ENCODE assay signal across 14 mouse cellular contexts in genomic region chr16:78346662-78347327, GRCm38 (mm10). TPM values are rescaled to one million over a fixed set of nuclear protein-coding genes. Genes with fewer than 3 reads are reported as not detected.
DNase-seq lines count a peak whose midpoint lies in the region; ATAC-seq and TF ChIP-seq lines count a peak whose summit lies in the region.
"Had no signal": no experiment of that assay in that cellular context is flagged by ENCODE, and none has a peak within 500 bp of the region (broad histone marks: within the 10 kb centered on the region; RNA-seq: fewer than 3 reads in every experiment).

No protein-coding gene starts in this region.

- no peak overlapping the region for H3K9ac ChIP-seq in heart, embryonic 11.5 days (ENCODE audit: low read depth, low read length)
- no peak overlapping the region for H3K9ac ChIP-seq in kidney, postnatal 0 days (ENCODE audit: low read depth, low read length)
- H3K9ac ChIP-seq: liver, embryonic 13.5 days had no signal

- H3K4me1 ChIP-seq in heart, embryonic 11.5 days (ENCODE audit: control insufficient read depth, insufficient read depth, low read length): 0 out of 2 replicates have a peak, but pooled peaks cover 5% of the 10 kb centered on the region
- no peaks in the 10 kb centered on the region for H3K4me1 ChIP-seq in kidney, postnatal 0 days (replicated peaks; ENCODE audit: insufficient read depth, low read length)
- H3K4me1 ChIP-seq: liver, embryonic 13.5 days had no signal

- no peak for ATAC-seq in heart, embryonic 11.5 days (replicated peaks; ENCODE audit: insufficient number of reproducible peaks, low FRiP score, low TSS enrichment)
- ATAC-seq in kidney, postnatal 0 days (replicated peaks; ENCODE audit: low FRiP score, low read depth): peak; percentile 75
- ATAC-seq: CD4-positive, CD25-positive, alpha-beta regulatory T cell, adult 4 months had no signal

- TF ChIP-seq POLR2A in brain, embryonic 14.5 days (IDR thresholded peaks at IDR 0.05; ENCODE audit: borderline replicate concordance, extremely low read depth, insufficient read depth, insufficient read length, poor library complexity, severe bottlenecking): no peak

- no peaks in the 10 kb centered on the region for H3K27me3 ChIP-seq in heart, embryonic 11.5 days (ENCODE audit: control insufficient read depth, insufficient read depth, low read length)
- no peaks in the 10 kb centered on the region for H3K27me3 ChIP-seq in kidney, postnatal 0 days (ENCODE audit: insufficient read depth, low read length)
- H3K27me3 ChIP-seq: liver, embryonic 13.5 days had no signal

- no peak overlapping the region for H3K4me3 ChIP-seq in heart, embryonic 11.5 days (ENCODE audit: low read depth, low read length)
- H3K4me3 ChIP-seq in kidney, postnatal 0 days (replicated peaks; ENCODE audit: low read depth, low read length): no peak overlapping the region
- H3K4me3 ChIP-seq: liver, embryonic 13.5 days had no signal

- WGBS in heart, embryonic 11.5 days (ENCODE audit: insufficient replicate concordance): 74% methylated on average over 2 of the region's 2 CpGs
- WGBS in kidney, postnatal 0 days: 57% methylated on average over 2 of the region's 2 CpGs

- H3K27ac ChIP-seq in heart, embryonic 11.5 days (ENCODE audit: low read depth, low read length): peak overlapping the region; percentile 47; the same call in 1 of the 2 replicates
- no peak overlapping the region for H3K27ac ChIP-seq in kidney, postnatal 0 days
- H3K27ac ChIP-seq: liver, embryonic 13.5 days had no signal

- H3K4me2 ChIP-seq in heart, embryonic 11.5 days: no peak overlapping the region
- no peak overlapping the region for H3K4me2 ChIP-seq in kidney, postnatal 0 days (ENCODE audit: low read length)
- H3K4me2 ChIP-seq: liver, embryonic 13.5 days had no signal

- no peak for DNase-seq in heart, adult 8-10 months (ENCODE audit: low spot score)
- peak; percentile 68 for DNase-seq in kidney, postnatal 0 days (ENCODE audit: low spot score)
- no peak for DNase-seq in kidney, postnatal 4 days
- peak; percentile 15 for DNase-seq in 416B (ENCODE audit: low read depth)
- DNase-seq in brain, embryonic 14.5 days (ENCODE audit: low read depth): peak; percentile 16
- no peak for DNase-seq in adrenal gland, adult 2 months
- no peak for DNase-seq in layer of hippocampus, postnatal 10 days (ENCODE audit: low spot score in 2 of 2)
- DNase-seq: cerebellum, postnatal 36 days; kidney, adult 11 months; layer of hippocampus, postnatal 36 days; liver, embryonic 13.5 days; thymus, postnatal 14 days had no signal

- peaks cover 2% of the 10 kb centered on the region for H3K36me3 ChIP-seq in heart, embryonic 11.5 days (ENCODE audit: control insufficient read depth, insufficient read depth, low read length)
- 0 out of 2 replicates have a peak, but pooled peaks cover 5% of the 10 kb centered on the region for H3K36me3 ChIP-seq in kidney, postnatal 0 days (ENCODE audit: insufficient read depth, low read length)

- no peaks in the 10 kb centered on the region for H3K9me3 ChIP-seq in heart, embryonic 11.5 days (replicated peaks; ENCODE audit: control insufficient read depth, low read length)
- no peaks in the 10 kb centered on the region for H3K9me3 ChIP-seq in kidney, postnatal 0 days (replicated peaks; ENCODE audit: low read length)
- H3K9me3 ChIP-seq: liver, embryonic 13.5 days had no signal

- peak; percentile 56 for TF ChIP-seq CTCF in kidney, postnatal 0 days (IDR thresholded peaks at IDR 0.05; ENCODE audit: low read depth)
- TF ChIP-seq CTCF in brain, embryonic 14.5 days (IDR thresholded peaks at IDR 0.05; ENCODE audit: borderline replicate concordance, extremely low read depth, insufficient read depth, insufficient read length): no peak

RNA-seq across cellular contexts. Expression of gene Btg3, which starts 30.2 kb away (rescaled TPM):
- 90.6 and 97.1 TPM in 2 replicates for polyA plus RNA-seq in heart, embryonic 11.5 days (2014; fragmentation: Nextera tagmentation; extraction: Ambion mirVana)
- 1 to 10 TPM; 5.3 to 6.5 (median 5.8) TPM for total RNA-seq in heart, adult 8-10 months (2022)
- 62.9 and 65.0 TPM in 2 replicates for polyA plus RNA-seq in kidney, postnatal 0 days (2015; fragmentation: Nextera tagmentation; extraction: Ambion mirVana)
- 8.2 and 8.4 TPM in 2 replicates for polyA plus RNA-seq in brain, embryonic 14.5 days (2012; rRNA removed)
- total RNA-seq in adrenal gland, adult 2 months (2021): 10 to 100 TPM; 28.4 to 33.6 TPM
- 0.95 and 1.1 TPM in 2 replicates for polyA plus RNA-seq in adrenal gland, adult 2 months (2012; rRNA removed)
- 1 to 10 TPM; 8.2 to 8.3 TPM for total RNA-seq in layer of hippocampus, postnatal 10 days (2021)

RNA-seq across cellular contexts. Expression of gene Cxadr, which starts 45.5 kb away (rescaled TPM):
- polyA plus RNA-seq in heart, embryonic 11.5 days (2014; fragmentation: Nextera tagmentation; extraction: Ambion mirVana): 24.5 and 28.1 TPM in 2 replicates
- total RNA-seq in heart, adult 8-10 months (2022): 10 to 100 TPM; 30.6 to 50.2 (median 38.4) TPM
- polyA plus RNA-seq in kidney, postnatal 0 days (2015; fragmentation: Nextera tagmentation; extraction: Ambion mirVana): 33.2 and 34.9 TPM in 2 replicates
- polyA plus RNA-seq in brain, embryonic 14.5 days (2012; rRNA removed): 82.6 and 124 TPM in 2 replicates
- total RNA-seq in adrenal gland, adult 2 months (2021): 10 to 100 TPM; 13.1 to 23.8 TPM
- 11.0 and 26.1 TPM in 2 replicates for polyA plus RNA-seq in adrenal gland, adult 2 months (2012; rRNA removed)
- 100 to 1,000 TPM; 158 to 175 TPM for total RNA-seq in layer of hippocampus, postnatal 10 days (2021)

Comparison
In these comparisons a context has a peak if more than half of its experiments do, and no peak if none do; other contexts are left out.
1. DNase-seq: peak in kidney, postnatal 0 days (single experiment), 416B (single experiment) and brain, embryonic 14.5 days (single experiment); none in heart, adult 8-10 months (single experiment), kidney, postnatal 4 days (0 of 2), adrenal gland, adult 2 months (single experiment) and layer of hippocampus, postnatal 10 days (0 of 2).